Mouse (Mus musculus) heart, embryonic 16.5 days (tissue): ENCODE measurements around the gene Dpy19l3. TPM values are rescaled to one million over a fixed set of nuclear protein-coding genes. Genes with fewer than 3 reads are reported as not detected.

Experiments used
- ATAC-seq: fragments of 200-750 bp; cut with Nextera tagmentation; replicated peaks from 2 replicates; pipeline ENCODE4 v1.8.0; 2017; ENCODE audit warnings: moderate number of reproducible peaks; ENCODE audit not compliant: insufficient read depth, low FRiP score; ENCODE audit errors: extremely low read depth
- H3K27ac ChIP-seq: fragments of 300-500 bp; sonication (generic); 2 replicates; pipeline ENCODE4 v1.5.1; 2014; ENCODE audit warnings: mild to moderate bottlenecking, low read length, control low read depth, moderate library complexity
- H3K27me3 ChIP-seq: fragments of 300-500 bp; sonication (generic); 2 replicates; pipeline ENCODE4 v1.6.1; 2014; ENCODE audit warnings: low read length, mixed read lengths; ENCODE audit not compliant: control insufficient read depth, insufficient read depth
- H3K36me3 ChIP-seq: fragments of 300-500 bp; sonication (generic); 2 replicates; pipeline ENCODE4 v1.6.1; 2014; ENCODE audit not compliant: control insufficient read depth, insufficient read depth
- H3K4me1 ChIP-seq: fragments of 300-500 bp; sonication (generic); 2 replicates; pipeline ENCODE4 v1.6.1; 2014; ENCODE audit warnings: low read length, mixed read lengths; ENCODE audit not compliant: control insufficient read depth, insufficient read depth
- H3K4me2 ChIP-seq: fragments of 300-500 bp; sonication (generic); 2 replicates; pipeline ENCODE4 v1.6.1; 2014; ENCODE audit warnings: low read depth, mild to moderate bottlenecking, control low read depth, low read length
- H3K4me3 ChIP-seq: fragments of 300-500 bp; sonication (generic); 2 replicates; pipeline ENCODE4 v1.5.1; 2014; ENCODE audit warnings: mild to moderate bottlenecking, control low read depth, low read length
- H3K9ac ChIP-seq: fragments of 300-500 bp; sonication (generic); 2 replicates; pipeline ENCODE4 v1.6.1; 2014; ENCODE audit warnings: low read length, control low read depth
- H3K9me3 ChIP-seq: fragments of 300-500 bp; sonication (generic); replicated peaks from 2 replicates; pipeline ENCODE4 v1.6.1; 2016; ENCODE audit warnings: low read length; ENCODE audit not compliant: control insufficient read depth
- WGBS: fragments of 180-500 bp; shearing (Covaris S2); extraction: QIAGEN DNeasy Blood & Tissue Kit; methylation state at CpG from one replicate; pipeline ENCODE4 v1.1.7; 2014; 5-methylcytosine and 5-hydroxymethylcytosine counted together
- polyA plus RNA-seq: library from polyadenylated mRNA; unstranded; fragments of >200 nt; fragmentation: Nextera tagmentation; extraction: Ambion mirVana; gene quantifications from 2 replicates; pipeline ENCODE4 v1.2.1, GENCODE M21; 2015

Gene Dpy19l3
- polyA plus RNA-seq, 1 experiment from 2014 or later, result 12.3 TPM

DNA sequence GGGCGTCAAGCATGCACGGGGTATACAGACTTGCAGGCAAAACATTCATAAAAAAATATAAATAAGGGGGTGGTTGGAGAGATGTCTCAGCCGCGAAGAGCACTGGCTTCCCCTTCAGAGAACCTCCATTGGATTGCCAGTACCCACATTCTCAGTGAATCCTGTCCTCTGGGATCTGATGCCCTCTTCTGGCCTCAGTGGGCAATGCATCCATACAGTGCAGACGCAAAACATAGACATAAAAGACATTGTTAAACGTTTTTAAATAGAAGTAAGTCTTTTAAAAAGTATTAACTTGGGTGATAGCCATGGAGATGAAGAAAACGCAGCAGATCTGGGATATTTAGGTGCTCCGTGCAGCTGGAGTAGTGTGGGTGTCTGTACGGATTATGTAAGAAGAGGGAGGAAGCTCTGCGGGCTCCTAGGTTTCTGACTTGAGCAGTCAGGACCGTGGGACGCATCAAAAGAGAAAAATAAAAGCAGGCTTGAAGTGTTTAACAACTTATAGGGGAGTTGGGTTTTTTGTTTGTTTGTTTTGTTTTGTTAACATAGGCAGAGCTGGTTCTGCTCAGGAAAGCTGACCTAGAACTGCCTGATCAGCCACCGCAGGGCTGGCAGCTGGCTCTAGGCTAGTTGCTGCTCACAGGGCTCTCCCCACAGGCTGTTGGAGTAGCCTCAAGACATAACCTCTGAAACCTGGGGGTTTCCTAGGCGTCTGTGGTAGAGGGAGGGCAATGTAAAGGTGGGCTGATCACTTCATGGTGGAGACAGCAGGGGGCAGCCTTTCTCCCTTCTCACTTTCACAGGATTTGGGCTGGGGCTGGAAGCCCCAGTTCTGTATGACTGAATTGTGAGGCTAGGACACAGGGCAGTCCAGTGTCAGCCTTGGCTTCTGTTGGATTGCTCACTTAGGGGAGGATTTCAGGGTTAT is 2.5 kb upstream of the Dpy19l3 start:
- Histone ChIP-seq H3K9ac (no peak overlapping the region), H3K4me3 (no peak overlapping the region), H3K36me3 (no peaks in the 10 kb centered on the region), H3K9me3 (no peaks in the 10 kb centered on the region; the same call in 1 of the 2 replicates), H3K4me2 (no peak overlapping the region), H3K27me3 (no peaks in the 10 kb centered on the region; the same call in 1 of the 2 replicates), H3K27ac (no peak overlapping the region), H3K4me1 (peaks cover 4% of the 10 kb centered on the region; the same call in 1 of the 2 replicates)
- WGBS, result 33% methylated on average over 14 of the region's 14 CpGs
- ATAC-seq, result no peak

DNA sequence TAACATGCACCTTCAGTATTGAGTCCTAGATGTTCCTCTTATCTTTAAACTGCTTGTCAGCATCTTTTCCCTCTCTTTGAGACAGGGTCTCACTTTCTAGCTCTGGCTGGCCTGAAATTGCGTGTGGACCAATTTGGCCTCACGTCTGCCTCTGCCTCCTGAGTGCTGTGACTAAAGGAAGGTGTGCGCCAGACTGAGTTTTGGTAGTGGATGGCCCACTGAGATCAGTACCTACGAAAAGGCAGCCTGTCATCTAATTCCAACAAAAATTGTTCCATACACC is 573 bp upstream of the Dpy19l3 start:
- H3K4me2 ChIP-seq, result peak overlapping the region; percentile 100
- H3K27me3 ChIP-seq, result no peaks in the 10 kb centered on the region; the same call in 1 of the 2 replicates
- peak overlapping the region; percentile 87 for H3K9ac ChIP-seq
- H3K36me3 ChIP-seq, result no peaks in the 10 kb centered on the region
- H3K4me1 ChIP-seq, result peaks cover 4% of the 10 kb centered on the region; the same call in 1 of the 2 replicates
- H3K27ac ChIP-seq, result peak overlapping the region; percentile 57
- no peaks in the 10 kb centered on the region; the same call in 1 of the 2 replicates for H3K9me3 ChIP-seq
- no peak for ATAC-seq
- 66% methylated on average over 4 of the region's 4 CpGs for WGBS
- peak overlapping the region; percentile 95 for H3K4me3 ChIP-seq

DNA sequence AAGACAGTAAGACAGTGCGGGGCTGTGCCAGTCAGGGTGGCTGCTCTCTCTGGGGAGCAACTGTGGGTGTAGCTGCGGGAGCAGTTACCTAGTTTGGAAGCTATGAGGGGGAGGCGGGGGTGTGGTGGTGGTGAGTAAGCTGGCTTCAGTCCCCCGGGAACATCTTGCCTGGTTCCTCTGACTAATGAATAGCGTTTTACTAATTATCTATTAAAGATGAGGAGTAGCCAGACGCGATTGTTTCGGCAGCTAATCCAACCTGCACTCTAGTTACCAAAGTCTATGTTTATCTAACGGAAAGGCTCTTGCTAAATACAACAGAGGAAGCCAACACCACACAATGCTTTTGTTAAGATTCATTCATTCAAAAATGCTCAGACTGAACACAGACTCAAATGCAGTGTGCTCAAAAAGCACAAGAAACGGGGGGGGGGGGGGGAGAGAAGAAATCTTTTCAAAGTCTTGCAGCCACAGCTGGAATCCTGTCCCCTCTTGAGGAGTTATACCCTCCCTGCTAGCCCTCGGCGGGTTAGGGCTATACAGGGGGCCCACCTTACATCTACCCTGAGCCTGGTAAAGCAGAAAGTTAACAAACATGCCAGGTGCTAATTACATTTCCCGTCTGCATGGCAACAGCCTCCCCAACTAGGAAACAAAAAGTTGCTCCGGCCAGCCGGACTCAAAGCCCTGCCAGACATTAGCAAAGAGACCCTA is 778 bp downstream of the Dpy19l3 start:
- WGBS, result 7% methylated on average over 15 of the region's 15 CpGs
- H3K4me1 ChIP-seq, result peaks cover 4% of the 10 kb centered on the region; the same call in 1 of the 2 replicates
- H3K9me3 ChIP-seq, result no peaks in the 10 kb centered on the region; the same call in 1 of the 2 replicates
- ATAC-seq, result no peak
- peak overlapping the region; percentile 95 for H3K4me3 ChIP-seq
- peaks cover 7% of the 10 kb centered on the region for H3K36me3 ChIP-seq
- H3K27ac ChIP-seq, result 0 out of 2 replicates have a peak overlapping the region, but pooled peaks have one; percentile 31
- peak overlapping the region; percentile 87 for H3K9ac ChIP-seq
- H3K27me3 ChIP-seq, result no peaks in the 10 kb centered on the region; the same call in 1 of the 2 replicates
- H3K4me2 ChIP-seq, result peak overlapping the region; percentile 100

DNA sequence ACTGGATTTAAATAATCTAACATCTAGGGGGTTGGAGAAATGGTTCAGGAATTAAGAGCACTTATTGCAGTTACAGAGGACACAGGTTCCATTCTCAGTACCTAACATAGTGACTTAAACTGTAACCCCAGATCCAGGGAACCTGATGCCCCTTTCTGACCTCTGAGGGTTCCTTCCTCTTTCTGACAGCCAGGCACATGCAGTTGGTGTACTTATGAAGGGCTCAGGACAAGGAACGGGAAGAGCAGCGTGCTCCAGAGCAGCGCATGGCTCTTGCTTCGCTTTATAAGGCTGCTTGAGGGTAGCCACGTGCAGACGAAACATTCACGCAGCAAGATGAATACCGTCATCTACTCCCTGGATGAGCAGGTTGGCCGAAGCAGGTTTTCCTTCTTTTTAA is 3.4 kb downstream of the Dpy19l3 start:
- no peak overlapping the region for H3K4me3 ChIP-seq
- H3K36me3 ChIP-seq, result peaks cover 15% of the 10 kb centered on the region
- H3K9ac ChIP-seq, result no peak overlapping the region
- no peak for ATAC-seq
- H3K27me3 ChIP-seq, result no peaks in the 10 kb centered on the region
- H3K4me2 ChIP-seq, result no peak overlapping the region
- peaks cover 2% of the 10 kb centered on the region; the same call in 1 of the 2 replicates for H3K9me3 ChIP-seq
- H3K27ac ChIP-seq, result no peak overlapping the region
- 86% methylated on average over 9 of the region's 9 CpGs for WGBS
- H3K4me1 ChIP-seq, result peaks cover 4% of the 10 kb centered on the region; the same call in 1 of the 2 replicates

DNA sequence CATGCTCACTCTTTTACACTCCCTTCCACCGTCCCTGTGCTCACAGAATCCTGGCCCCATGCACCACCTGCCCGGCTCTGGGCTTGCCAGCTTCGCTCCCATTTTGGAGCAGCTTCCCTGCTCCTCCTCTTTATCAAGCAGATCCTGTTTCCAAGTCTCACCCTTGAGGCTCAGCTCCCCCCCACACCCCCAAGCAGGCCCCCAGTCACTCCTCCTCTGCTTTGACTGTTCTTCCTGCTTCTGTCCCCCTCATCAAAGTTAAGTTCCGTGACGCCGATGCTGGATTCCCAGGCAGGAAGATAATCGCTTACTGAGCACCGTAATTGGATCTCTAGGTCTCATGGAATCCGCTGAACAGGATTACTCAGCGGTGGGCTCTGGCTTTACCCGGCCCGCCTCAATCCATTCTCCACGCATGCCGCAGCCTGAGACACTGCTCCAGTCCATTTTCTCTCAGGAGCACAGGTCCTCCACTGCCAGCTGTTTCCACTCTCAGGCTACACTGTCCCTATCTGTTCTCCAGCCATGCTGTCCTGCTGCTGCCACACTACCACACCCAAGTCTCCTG is 6.8 kb downstream of the Dpy19l3 start:
- peaks cover 18% of the 10 kb centered on the region for H3K36me3 ChIP-seq
- no peak overlapping the region for H3K4me3 ChIP-seq
- ATAC-seq, result no peak
- no peak overlapping the region for H3K4me2 ChIP-seq
- H3K27me3 ChIP-seq, result no peaks in the 10 kb centered on the region
- no peak overlapping the region for H3K27ac ChIP-seq
- peaks cover 2% of the 10 kb centered on the region; the same call in 1 of the 2 replicates for H3K9me3 ChIP-seq
- WGBS, result 84% methylated on average over 14 of the region's 14 CpGs
- no peak overlapping the region for H3K9ac ChIP-seq
- H3K4me1 ChIP-seq, result no peaks in the 10 kb centered on the region

DNA sequence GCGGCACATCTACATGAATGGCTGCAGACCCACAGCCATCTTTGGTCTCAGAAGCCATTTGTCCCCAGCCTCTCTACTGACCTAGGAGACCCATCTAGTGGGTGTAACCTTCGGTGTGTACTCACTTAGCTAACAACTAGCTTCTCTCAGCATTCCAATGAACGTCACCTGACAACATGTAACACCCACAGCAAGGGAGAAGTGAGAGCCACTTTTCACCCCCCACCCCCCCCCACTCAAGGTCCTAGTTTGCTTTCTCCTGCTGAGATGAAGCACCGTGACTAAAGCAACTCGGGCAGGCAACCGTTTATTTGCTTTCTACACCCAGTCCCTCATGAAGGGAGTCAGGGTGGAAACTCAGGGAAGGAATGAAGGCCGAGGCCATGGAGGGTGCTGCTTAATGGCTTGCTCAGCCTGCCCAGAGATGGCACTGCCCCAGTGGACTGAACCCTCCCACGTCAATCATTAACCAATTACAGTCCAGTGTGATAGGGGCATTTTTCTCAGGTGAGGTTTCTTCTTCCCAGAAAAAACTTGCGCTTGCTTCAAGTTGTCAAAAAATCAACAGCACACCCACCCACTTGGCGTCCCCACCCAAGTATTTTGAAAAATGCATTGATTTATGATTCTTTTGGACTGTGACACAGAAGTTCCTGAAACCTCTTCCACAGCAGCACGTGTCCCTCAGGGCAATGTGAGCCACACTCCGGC is 7.4 kb downstream of the Dpy19l3 start:
- no peaks in the 10 kb centered on the region for H3K4me1 ChIP-seq
- H3K4me3 ChIP-seq, result no peak overlapping the region
- peaks cover 18% of the 10 kb centered on the region for H3K36me3 ChIP-seq
- H3K4me2 ChIP-seq, result no peak overlapping the region
- 90% methylated on average over 12 of the region's 12 CpGs for WGBS
- no peak for ATAC-seq
- H3K9ac ChIP-seq, result no peak overlapping the region
- H3K9me3 ChIP-seq, result peaks cover 2% of the 10 kb centered on the region; the same call in 1 of the 2 replicates
- H3K27ac ChIP-seq, result no peak overlapping the region
- no peaks in the 10 kb centered on the region for H3K27me3 ChIP-seq

DNA sequence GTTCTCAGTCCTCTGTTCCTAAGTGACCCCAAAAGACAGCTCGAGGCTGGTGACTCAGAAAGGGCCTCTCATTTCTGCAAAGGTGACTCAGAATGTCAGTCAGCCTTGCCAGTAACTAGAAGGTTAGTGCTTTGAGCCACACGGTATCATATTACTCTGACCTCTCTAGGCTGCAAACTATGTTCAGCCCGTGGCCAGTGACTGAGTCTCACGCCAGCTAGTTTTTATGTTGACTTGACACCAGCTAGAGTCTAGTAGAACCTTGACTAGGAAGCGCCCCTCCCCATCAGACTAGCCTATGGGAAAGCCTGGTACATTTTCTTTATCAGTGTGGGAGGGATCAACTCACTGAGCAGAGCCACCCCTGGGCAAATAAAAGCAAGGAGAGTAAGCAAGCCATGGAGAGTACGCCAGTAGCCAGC is 9.0 kb downstream of the Dpy19l3 start:
- no peak overlapping the region for H3K27ac ChIP-seq
- WGBS, result 65% methylated on average over 6 of the region's 6 CpGs

DNA sequence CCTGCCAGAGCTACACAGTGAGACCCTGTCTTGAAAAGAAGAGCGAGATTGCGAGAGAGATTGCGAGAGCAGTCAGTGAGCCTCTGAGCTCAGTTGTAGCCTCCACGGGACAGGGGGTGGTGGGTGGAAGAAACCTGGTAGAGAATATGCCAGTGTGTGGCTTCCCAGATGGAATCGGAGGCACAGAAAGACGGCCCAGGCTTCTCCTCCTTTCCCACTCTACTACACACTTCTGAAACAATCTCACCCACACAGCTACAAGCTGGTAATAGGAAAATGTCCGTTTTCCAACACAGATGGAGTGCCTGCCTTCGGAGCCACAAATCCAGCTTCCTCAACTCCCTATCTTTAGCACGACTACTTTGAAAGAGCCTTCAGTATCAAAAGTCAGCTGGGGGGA is 9.5 kb downstream of the Dpy19l3 start:
- 83% methylated on average over 9 of the region's 9 CpGs for WGBS
- Histone ChIP-seq H3K27me3 (no peaks in the 10 kb centered on the region), H3K36me3 (peaks cover 17% of the 10 kb centered on the region), H3K9ac (no peak overlapping the region), H3K9me3 (peaks cover 2% of the 10 kb centered on the region; the same call in 1 of the 2 replicates), H3K4me1 (no peaks in the 10 kb centered on the region), H3K4me2 (no peak overlapping the region), H3K27ac (no peak overlapping the region), H3K4me3 (no peak overlapping the region)
- no peak for ATAC-seq

More for the DNA sequence above, 9.0 kb downstream of the Dpy19l3 start:
- Histone ChIP-seq H3K4me3 (no peak overlapping the region), H3K4me1 (no peaks in the 10 kb centered on the region), H3K4me2 (no peak overlapping the region), H3K9ac (no peak overlapping the region), H3K9me3 (peaks cover 2% of the 10 kb centered on the region; the same call in 1 of the 2 replicates), H3K36me3 (peaks cover 18% of the 10 kb centered on the region), H3K27me3 (no peaks in the 10 kb centered on the region)
- no peak for ATAC-seq
